Mouse (Mus musculus) left cerebral cortex, postnatal 4 days (tissue): ENCODE results near the gene Prok1. TPM values are rescaled to one million over a fixed set of nuclear protein-coding genes. Genes with fewer than 3 reads are reported as not detected.

Source experiments
- DNase-seq: peaks from one replicate; pipeline ENCODE4 v3.0.0-alpha.2; 2022
- intact Hi-C: fragments of 180-260 bp; cut with DNase I; formaldehyde crosslinking; loops from one replicate; pipeline ENCODE4 v1.15.1; 2025
- total RNA-seq, 2 experiments: library from RNA; stranded (reverse); gene quantifications; 2 replicates each; pipeline ENCODE4 v1.2.3; 2021

Prok1 gene
- total RNA-seq: not detected

GRCm38 (mm10) chr3:107239607-107240006 is at the start of gene Prok1:
Gene Prok1, minus strand, starts transcription at chr3:107239707.
- DNase-seq: no peak
- intact Hi-C loops: loop anchor here (5.0 to 10.0 kb wide), 2 partner anchors 33 to 225 kb away; no protein-coding TSS in a partner anchor

DNA sequence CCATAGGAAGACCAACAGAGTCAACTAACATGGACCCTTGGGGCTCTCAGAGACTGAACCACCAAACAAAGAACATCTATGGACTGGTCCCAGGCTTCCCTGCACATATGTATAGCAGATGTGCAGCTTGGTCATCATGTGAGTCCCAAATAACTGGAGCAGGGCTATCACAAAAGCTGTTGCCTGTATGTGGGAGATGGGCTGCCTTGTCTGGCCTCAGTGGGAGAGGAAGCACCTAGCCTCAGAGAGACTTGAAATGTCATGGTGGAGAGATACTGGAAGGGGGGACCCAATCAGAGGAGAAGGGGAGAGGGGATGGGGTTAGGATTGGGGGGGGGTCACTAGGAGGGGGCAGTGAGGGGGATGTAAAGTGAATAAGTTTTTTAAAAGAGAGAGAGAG is 47.8 kb upstream of the Prok1 start:
- intact Hi-C loops: no loop called here
- no peak for DNase-seq

GRCm38 (mm10) chr3:107286123-107286522 is 46.6 kb upstream of the Prok1 start:
- DNase-seq: no peak
- intact Hi-C loops: no loop called here

GRCm38 (mm10) chr3:107278479-107279269 is 39.2 kb upstream of the Prok1 start, which contains the start of gene Lamtor5:
Gene Lamtor5, plus strand, starts transcription at chr3:107278858.
- DNase-seq: peak; percentile 87
- intact Hi-C loops: loop anchor here (10.0 kb wide), 2 partner anchors 184 to 374 kb away; no protein-coding TSS in a partner anchor

DNA sequence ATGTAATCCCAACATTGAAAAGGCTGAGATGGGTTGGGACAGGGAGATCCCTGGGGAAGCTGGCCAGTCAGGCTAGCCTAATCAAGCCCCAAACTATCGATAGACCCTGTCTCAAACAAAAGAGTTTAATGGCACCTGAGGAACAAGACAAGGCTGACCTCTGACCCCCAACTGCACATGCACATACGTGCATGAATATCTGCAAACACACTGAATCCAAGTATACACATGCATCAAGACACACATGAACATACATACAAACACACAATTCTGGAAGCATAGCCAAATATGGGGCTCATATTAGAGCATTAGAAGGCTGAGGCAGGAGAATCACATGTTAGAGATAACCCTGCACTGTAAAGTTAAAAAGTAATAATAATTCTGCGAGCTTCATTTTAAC is 37.1 kb upstream of the Prok1 start:
- intact Hi-C loops: loop anchor here (10.0 kb wide), 2 partner anchors 182 to 372 kb away; no protein-coding TSS in a partner anchor
- no peak for DNase-seq

- no peak for DNase-seq
- intact Hi-C loops: loop anchor here (10.0 kb wide), 2 partner anchors 181 to 371 kb away; no protein-coding TSS in a partner anchor
These were observed 36.5 kb upstream of the Prok1 start for GRCm38 (mm10) chr3:107275996-107276395.

- intact Hi-C loops: loop anchor here (10.0 kb wide), 2 partner anchors 181 to 371 kb away; no protein-coding TSS in a partner anchor
These were observed 35.8 kb upstream of the Prok1 start for GRCm38 (mm10) chr3:107275351-107275750.

GRCm38 (mm10) chr3:107273820-107274219 is 34.3 kb upstream of the Prok1 start:
- peak; percentile 55 for DNase-seq
- intact Hi-C loops: loop anchor here (5.0 to 10.0 kb wide), 3 partner anchors 37 to 369 kb away; partner anchors contain the start of gene Prok1

More at GRCm38 (mm10) chr3:107275351-107275750, 35.8 kb upstream of the Prok1 start:
- DNase-seq: no peak

DNA sequence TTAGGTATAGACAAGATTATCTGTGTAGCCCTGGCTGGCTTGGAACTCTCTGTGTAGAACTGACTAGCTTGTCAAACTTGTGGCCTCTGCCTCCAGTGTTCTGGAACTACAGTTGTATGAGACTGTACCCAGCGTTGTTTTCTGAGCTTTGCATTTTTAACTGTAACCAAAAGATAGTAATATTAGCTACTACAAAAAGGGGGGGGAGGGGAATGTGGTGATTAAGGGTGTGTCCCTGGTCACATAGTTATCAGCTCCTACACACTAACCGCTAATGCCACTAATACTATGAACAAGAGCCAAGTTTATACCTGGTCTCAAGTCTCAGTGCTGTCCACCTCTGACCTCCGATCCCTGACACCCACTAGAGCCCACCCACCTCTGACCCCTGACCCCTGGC is 32.9 kb upstream of the Prok1 start:
- intact Hi-C loops: loop anchor here (5.0 to 10.0 kb wide), 3 partner anchors 35 to 368 kb away; partner anchors contain the start of gene Prok1
- no peak for DNase-seq

- no peak for DNase-seq
- intact Hi-C loops: no loop called here
These were observed 27.4 kb upstream of the Prok1 start for GRCm38 (mm10) chr3:107266814-107267345.

DNA sequence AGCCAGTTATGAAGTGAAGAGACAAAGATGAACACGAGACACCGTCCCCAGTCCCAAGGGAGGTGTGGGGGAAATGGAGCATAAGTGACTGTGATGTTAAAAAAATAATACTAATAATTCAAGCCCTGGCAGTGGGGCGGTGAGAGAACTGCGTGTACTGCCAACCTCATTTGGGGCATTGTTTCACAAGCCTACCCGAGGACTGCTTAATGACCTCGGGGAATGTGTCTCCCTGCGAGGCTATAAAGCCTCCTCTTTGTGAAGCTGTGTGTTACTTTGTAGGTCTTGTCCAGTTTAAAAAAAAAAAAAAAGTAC is 22.3 kb upstream of the Prok1 start:
- DNase-seq: no peak
- intact Hi-C loops: no loop called here

DNA sequence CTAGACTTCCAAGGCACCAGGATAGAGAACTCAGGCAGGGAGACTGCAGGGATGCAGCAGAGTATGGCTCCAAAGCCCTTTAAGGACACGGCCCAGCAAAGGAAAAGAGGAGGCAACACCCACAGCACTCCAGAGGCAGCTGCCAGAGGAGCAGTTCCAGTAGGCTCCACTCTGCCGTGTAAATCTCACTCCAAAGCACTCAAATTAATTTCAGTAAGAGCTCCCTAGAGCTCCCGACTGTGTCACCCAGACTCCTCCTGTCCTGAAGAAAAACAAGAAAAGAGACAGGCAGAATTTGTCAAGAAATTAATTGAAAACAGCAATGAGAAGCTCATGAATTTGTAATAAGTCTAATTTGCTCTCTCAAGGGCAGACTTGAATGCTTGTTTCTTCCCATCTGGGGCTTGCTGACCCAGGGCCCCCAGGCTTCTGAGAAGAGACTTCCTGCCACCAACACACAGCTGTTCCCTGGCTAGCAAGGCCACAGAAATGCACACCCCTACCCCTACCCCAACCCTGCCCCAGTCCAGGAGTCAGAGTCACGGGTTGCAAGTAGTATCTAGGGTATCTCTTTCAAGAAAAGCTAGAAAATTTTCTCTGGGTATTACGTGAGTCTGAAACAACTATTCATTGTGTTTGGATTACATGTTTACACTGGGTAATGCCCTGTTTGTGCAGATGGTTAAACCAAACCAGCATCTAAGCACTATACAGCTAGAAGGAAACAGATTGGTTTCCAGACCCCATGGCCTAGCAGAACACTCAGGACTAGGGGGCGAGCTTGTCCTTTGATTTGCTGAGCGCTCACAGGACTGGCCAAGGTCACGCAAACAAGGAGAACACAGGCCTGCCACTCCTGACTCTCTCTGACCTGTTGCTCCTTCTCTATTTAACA is 21.7 kb upstream of the Prok1 start:
- intact Hi-C loops: no loop called here
- no peak for DNase-seq

DNA sequence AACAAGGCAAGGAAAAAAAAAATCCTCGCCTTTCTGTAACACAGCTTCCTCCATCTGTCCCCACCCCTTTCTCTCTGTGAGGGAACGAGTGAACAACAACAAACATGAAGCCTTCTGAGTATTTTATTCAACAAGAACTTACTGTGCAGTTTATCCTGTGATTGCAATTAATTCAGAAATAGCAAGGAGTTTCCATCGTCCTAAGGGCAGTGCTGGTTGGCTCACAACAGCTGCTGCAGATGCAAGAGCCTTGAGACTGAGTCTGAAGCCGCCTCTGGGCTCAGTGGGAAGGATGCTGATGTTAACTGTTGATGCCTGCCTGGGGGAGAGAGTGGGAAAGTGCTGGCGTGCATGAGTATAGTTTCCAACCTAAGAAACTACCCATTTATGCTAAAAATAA is 18.4 kb upstream of the Prok1 start:
- no peak for DNase-seq
- intact Hi-C loops: no loop called here

DNA sequence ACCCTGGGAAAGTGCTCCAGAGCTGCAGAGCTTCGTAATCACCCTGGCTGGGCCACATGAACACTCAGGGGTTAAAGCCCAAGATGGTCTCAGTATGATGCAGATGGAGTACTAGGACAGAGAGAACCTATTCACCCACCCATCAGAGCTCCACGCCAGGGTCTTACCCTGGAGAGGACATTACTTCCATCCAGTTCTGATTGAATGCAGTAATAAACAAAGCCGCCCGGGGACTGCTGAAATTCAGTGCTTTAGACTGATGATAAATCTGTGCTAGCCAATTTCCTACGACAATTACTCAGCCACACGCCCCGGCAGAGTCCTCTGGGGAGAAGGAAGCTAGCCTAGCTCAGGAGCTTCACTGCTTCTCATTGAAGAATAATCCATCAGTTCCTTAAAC is 17.2 kb upstream of the Prok1 start:
- no peak for DNase-seq
- intact Hi-C loops: no loop called here

DNA sequence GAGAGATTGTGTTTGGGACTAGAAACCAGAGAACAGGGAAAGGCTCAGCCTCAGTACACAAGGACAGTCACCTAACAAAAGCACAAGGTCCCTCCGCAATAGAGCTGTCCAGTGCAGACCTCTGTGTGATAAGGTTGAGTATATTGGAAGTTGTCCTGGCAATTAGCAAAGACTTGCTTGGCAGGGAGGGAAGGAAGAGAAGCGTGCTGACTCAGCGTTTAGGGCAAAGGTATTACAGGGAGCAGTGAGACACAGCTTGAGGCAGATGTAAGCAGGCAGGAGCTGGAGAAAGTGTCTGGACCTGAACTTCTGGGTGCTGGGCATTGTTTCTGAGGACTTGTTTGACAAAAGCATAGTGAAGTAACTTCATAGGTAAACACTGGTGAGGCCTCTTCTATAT is 16.5 kb upstream of the Prok1 start:
- intact Hi-C loops: no loop called here
- DNase-seq: no peak

- intact Hi-C loops: no loop called here
These were observed 14.4 kb upstream of the Prok1 start for GRCm38 (mm10) chr3:107253925-107254324.

DNA sequence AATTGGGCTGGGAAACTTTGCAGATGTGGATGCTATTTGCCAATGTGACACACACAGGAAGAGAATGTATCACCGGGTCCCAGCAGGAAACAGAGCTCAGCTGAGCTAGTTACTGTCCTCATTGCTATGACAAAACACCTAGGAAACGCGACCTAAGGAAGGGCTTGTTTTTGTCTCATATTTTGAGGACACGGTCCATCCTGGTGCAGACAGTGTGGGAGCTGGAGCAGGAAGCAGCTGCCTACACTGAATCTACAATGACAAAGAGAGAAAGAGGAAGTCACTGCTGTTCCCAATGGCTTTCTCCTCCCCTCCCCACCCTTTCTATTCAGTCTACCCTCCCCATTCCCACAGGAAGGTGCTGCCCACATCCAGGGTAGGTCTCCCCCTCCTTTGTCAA is 12.5 kb upstream of the Prok1 start:
- intact Hi-C loops: no loop called here
- DNase-seq: no peak

More at GRCm38 (mm10) chr3:107253925-107254324, 14.4 kb upstream of the Prok1 start:
- DNase-seq: no peak

DNA sequence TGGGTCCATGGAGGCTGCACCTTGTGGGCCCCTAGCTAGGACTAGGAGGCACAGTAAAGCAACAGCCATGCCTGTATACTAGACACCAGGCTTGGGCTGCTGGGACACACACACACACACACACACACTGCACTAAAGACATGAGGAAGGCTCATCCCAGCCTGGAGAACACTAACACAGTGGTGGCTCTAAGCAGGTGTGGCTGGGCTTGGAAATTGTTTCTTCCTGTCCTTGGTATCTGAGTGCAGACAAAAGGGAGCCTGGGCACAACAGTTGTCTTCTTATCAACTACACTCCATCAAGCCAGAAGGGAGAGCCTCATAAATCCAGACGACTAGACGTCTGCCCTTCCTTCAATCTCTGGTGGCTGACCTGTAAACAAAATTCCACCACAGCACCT is 10.8 kb upstream of the Prok1 start:
- intact Hi-C loops: no loop called here
- no peak for DNase-seq

- DNase-seq: no peak
- intact Hi-C loops: no loop called here
These were observed 9.5 kb upstream of the Prok1 start for GRCm38 (mm10) chr3:107249042-107249441.

- intact Hi-C loops: no loop called here
- DNase-seq: no peak
These were observed 7.4 kb upstream of the Prok1 start for GRCm38 (mm10) chr3:107246876-107247275.
